8 mouse cellular contexts compared by ENCODE assay signal in the genomic region with DNA sequence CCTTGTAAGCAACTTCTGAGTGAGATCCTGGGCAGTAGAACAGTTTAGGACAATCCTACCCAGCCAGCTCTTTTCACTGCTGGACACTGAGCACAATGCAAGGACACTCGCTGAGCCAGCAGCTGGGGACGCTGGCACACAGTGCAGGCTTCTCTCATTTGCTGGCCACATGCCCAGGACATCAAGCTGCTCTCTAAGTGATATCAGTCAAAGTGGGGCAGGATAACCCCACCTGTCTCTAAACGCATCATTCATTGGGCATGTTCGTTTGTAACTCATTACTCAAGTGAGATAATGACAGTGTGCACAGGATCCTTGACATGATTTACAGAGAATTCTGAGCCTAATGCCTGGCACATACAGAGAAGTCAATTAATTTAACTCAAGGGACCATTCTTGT.
DNase-seq lines count a peak whose midpoint lies in the region; ATAC-seq and TF ChIP-seq lines count a peak whose summit lies in the region.

No protein-coding gene starts in this region.

- 0 out of 2 replicates have a peak overlapping the region, but pooled peaks have one; percentile 25 for H3K27ac ChIP-seq in layer of hippocampus, adult 2 months
- no peak overlapping the region for H3K27ac ChIP-seq in neural tube, embryonic 14.5 days (ENCODE audit: low read depth, low read length)
- no peak overlapping the region for H3K27ac ChIP-seq in limb, embryonic 10.5 days

- peak; percentile 95 for ATAC-seq in neural tube, embryonic 14.5 days (ENCODE audit: low read depth)

- no peaks in the 10 kb centered on the region for H3K27me3 ChIP-seq in neural tube, embryonic 14.5 days (ENCODE audit: control insufficient read depth, insufficient read depth, low read length)
- no peaks in the 10 kb centered on the region for H3K27me3 ChIP-seq in limb, embryonic 10.5 days (ENCODE audit: low read depth, poor library complexity, severe bottlenecking)

- H3K4me2 ChIP-seq in neural tube, embryonic 14.5 days (ENCODE audit: low read depth, low read length), result no peak overlapping the region

- H3K9ac ChIP-seq in neural tube, embryonic 14.5 days (replicated peaks; ENCODE audit: low read depth, low read length), result no peak overlapping the region

- WGBS in neural tube, embryonic 14.5 days, result 27% methylated on average over 4 of the region's 4 CpGs
- WGBS in limb, embryonic 10.5 days, result 82% methylated on average over 4 of the region's 4 CpGs

- 0 out of 2 replicates have a peak, but pooled peaks have one; percentile 13 for TF ChIP-seq CTCF in layer of hippocampus, adult 2 months (conservative IDR thresholded peaks at IDR 0.05)

- H3K36me3 ChIP-seq in neural tube, embryonic 14.5 days (ENCODE audit: control insufficient read depth, insufficient read depth, low read length), result no peaks in the 10 kb centered on the region
- H3K36me3 ChIP-seq in limb, embryonic 10.5 days, result no peaks in the 10 kb centered on the region

- H3K4me1 ChIP-seq in neural tube, embryonic 14.5 days (ENCODE audit: control insufficient read depth, insufficient read depth, low read length), result 0 out of 2 replicates have a peak, but pooled peaks cover 3% of the 10 kb centered on the region
- no peaks in the 10 kb centered on the region for H3K4me1 ChIP-seq in limb, embryonic 10.5 days

- no peak overlapping the region for H3K4me3 ChIP-seq in layer of hippocampus, adult 2 months
- H3K4me3 ChIP-seq in neural tube, embryonic 14.5 days (ENCODE audit: low read depth, low read length), result no peak overlapping the region
- H3K4me3 ChIP-seq in limb, embryonic 10.5 days, result no peak overlapping the region

- no peaks in the 10 kb centered on the region for H3K9me3 ChIP-seq in neural tube, embryonic 14.5 days (ENCODE audit: control insufficient read depth, low read length)
- no peaks in the 10 kb centered on the region for H3K9me3 ChIP-seq in limb, embryonic 10.5 days (replicated peaks)

- DNase-seq in ovary, adult 18-20 months (ENCODE audit: low spot score), result peak; percentile 86
- no peak for DNase-seq in ovary, postnatal 10 days (ENCODE audit: low spot score)
- peak; percentile 76 for DNase-seq in cerebellum, adult 9-10 months
- peak; percentile 51 to 53 for DNase-seq in heart, adult 9 months (ENCODE audit: low spot score in 2 of 2)
- peak; percentile 30 to 43 for DNase-seq in layer of hippocampus, adult 2 months (ENCODE audit: low spot score in 2 of 2)
- DNase-seq in limb, embryonic 10.5 days (ENCODE audit: low spot score), result no peak
- DNase-seq in thymus, postnatal 0 days (ENCODE audit: low spot score), result no peak

Comparison
In these comparisons a context has a peak if more than half of its experiments do, and no peak if none do; other contexts are left out.
1. DNase-seq: peak in ovary, adult 18-20 months (single experiment), cerebellum, adult 9-10 months (single experiment), heart, adult 9 months (2 of 2) and layer of hippocampus, adult 2 months (2 of 2); none in ovary, postnatal 10 days (single experiment), limb, embryonic 10.5 days (single experiment) and thymus, postnatal 0 days (single experiment).